Mouse (Mus musculus) heart, adult 2 months (tissue): ENCODE measurements around the gene Srm.

Source experiments
- CTCF ChIP-seq: fragments of 200-600 bp; IDR thresholded peaks from 2 replicates; pipeline ENCODE4 v1.8.1; 2022; ENCODE audit warnings: antibody characterized with exemption, mild to moderate bottlenecking, moderate library complexity
- EP300 ChIP-seq: fragments of 200-500 bp; IDR thresholded peaks from 2 replicates; pipeline ENCODE4 v1.6.1; 2011; ENCODE audit warnings: low read depth, low read length, control low read depth; ENCODE audit not compliant: insufficient read depth

DNA sequence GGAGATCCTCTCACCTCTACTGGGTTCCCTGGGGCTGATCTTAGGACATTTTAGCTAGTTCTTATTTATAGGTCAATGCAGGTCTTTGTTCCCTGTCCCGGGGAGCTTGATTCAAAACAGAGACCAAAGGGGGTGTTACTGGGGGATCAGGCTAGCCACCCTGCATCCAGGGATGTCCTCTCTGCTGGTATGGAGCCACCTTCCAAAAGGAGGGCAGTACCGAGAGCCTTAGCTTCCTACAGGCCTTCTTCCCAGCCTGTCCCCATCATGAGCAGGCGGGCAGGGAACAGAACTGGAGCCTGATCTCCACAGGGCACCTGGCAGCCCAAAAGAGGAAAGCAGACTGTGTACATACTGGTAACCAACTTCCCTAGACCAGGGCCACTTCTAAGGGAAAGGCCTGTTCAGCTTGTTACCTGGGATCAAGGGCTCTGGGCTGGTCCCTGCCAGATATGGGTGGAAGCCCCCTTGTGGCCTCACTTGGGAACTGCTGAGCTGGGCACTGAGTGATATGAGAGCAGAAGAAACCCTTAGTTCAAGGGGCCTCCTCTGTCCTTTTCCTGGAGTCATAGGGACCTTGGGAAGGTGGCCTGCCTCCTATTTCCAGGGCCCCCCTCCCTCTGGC is 13.3 kb downstream of the Srm start:
- TF ChIP-seq CTCF, result peak; percentile 79
- TF ChIP-seq EP300, result no peak
